Mouse (Mus musculus) skeletal muscle tissue, adult 2 months (tissue): ENCODE measurements at regions not wholly inside any gene's neighbourhood (a gene's known extent, or its start where the extent isn't known, plus 50 kb on each side); places are given as distances from the start of the nearest gene placed in this dataset.

ENCODE experiments used
- DNase-seq: peaks from one replicate; pipeline ENCODE4 v3.0.0-alpha.2; 2012; ENCODE audit warnings: low read depth, low spot score

DNA sequence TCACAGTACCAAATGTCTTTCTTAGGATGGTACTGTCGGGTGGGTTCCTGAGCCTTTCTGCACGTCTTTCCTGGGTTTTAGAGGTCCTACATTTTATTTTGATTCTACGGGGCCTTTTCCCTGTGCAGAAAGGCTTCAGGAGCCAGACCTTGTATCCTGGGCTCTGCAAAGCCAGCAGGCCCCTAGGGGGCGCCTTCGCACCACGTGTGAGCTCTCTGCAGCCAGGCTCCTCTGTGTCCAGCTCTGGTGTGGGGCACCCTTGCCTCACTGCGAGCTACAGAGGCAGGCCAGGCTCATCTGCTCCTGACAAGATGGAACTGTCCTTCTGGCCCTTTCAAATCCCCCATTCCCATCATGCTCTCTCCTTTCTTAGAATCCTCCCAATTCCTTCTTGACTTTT, 53.3 kb upstream of the Usp3 start:
- DNase-seq, result peak; percentile 81

DNA sequence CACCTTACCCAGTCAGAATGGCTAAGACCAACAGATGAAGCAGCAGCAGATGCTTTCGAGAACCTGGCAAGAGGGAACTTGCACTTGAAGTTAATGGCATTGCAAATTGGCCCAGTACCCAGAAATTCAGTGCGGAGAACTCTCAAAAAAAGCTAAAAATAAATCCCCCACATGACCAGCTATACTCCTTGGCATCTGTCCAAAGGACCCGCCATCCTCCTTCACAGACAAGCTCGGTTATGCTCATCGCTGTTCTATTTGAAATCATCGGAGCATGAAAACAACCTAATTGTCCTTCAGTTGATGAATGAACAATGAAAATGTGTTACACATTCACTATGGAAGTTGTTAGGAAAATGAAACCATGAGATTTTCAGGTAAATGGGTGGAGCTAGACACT, 58.4 kb upstream of the Usp3 start:
- no peak for DNase-seq

DNA sequence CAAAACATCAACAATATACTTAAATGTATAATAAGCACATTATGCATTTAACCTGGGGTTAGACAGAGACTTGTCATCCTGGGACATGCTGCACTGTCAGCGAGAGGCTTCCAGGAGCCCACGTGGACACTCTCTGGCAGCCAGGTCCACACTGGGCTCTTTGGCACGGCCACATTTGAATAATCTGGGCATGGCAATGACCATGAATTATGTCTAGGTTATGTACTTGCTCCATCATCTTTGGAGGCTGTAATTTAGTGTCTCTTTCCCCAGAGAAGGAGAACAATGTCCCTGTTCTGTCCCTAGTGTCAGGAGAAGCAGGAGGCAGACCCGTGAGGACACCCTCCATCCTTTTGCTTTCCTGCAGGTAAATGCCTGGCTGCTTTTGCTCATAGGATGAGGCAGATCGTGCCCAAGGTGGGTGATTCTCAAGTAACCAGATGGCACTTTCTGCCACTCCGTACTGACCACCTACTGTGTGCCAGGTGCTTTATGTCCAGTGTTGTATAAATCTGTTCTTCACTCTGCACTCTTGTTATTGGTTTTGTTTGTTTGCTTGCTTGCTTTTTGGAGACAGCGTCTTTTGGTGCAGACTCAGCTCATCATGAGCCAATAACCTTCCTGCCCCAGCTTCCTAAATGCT, 56.2 kb upstream of the Car12 start:
- DNase-seq, result no peak

DNA sequence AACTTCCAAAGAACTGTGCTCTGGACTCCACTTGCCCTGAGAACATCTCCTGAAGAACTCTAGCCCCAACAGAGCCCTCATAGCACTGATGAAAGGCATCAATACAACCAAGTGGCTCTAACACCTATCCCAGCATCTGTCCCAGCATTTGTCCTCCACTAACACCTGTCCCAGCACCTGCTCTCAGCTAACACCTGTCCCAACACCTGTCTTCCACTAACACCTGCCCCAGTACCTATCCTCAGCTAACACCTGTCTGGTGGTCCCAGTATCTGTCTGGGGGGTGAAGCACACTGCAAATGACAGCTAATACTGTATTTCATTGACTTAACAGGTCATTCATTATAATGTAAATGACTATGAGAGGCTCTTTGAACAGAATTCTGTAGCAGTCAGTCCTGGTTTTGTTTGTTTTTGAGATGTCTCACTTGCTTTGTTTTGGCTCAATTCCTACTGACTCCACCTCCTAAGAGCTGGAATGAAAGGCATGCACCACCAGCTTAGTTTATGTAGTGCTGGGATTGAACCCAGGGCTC, 54.7 kb upstream of the Car12 start:
- DNase-seq, result no peak

DNA sequence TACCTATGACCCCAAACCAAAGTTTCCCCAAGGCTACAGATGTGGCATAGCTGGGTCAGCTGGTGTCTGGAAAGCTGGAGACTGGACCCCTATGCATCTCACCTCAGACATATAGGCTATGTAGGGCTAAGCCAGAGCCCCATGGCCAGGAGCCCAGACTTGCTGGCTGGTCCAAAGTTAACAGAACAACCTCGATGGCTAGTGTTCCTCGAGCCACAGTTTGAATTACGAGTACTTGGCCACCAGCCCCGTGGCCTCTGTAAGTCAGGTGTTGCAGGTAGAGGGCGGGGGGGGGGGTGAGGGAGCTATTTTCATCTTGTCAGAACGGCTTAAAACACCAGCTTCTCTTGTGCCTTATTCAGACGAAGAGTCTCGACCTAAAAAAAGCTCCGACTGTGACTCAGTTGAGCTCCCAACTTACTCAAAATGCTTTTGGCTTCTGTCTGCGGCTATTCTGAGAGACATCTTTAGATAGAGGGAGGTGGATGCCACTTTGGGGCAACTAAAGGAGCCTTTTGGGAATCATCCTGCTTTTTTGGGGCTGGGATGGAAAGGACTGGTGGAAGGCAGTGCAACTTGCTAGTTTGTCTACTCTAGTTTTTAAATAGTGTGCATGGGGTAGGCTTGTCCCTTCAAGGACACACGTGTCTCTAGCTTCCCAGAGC, 53.6 kb upstream of the Car12 start:
- peak; percentile 29 for DNase-seq

DNA sequence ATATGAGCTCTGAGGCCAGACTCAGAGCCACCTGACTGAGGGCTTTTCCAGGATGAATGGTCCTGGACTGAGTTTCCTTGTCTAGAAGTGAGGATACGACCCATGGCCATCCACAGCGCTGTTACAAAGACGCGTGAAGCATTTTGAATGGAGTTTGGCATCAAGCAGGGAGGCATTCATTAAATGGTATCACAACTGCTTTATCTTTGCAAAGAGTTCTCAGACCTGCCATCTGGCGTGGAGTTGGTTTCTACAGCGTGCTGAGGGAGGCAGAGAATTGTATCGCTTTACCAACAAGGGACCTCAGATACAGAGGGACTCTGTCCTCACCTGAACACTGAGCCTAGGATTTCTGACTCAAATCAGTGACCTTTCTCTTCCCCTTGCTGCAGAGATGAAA, 51.9 kb upstream of the Car12 start:
- DNase-seq, result no peak

DNA sequence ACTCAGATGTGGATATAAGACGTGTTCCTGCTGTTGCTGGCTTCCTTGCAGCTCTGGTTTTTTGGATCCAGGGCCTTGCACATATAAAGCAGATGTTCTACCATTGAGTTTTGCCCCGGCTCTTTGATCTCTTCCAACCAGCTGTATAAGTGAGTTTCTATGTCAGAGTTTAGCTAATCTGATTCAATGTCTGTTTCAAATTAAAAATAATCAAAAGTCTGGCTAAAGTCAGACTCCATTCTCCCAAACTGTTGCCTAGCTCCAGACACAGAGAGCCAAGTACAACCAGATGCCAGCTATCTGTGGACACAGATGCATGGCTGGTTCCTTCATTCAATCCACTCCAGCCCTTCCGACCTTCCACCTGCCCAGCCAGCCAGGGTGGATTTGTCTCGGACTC, 51.0 kb upstream of the Car12 start:
- DNase-seq, result no peak
